Mouse (Mus musculus) kidney, postnatal 25 days (tissue): ENCODE results near the gene Ocel1.

Experiments
- DNase-seq, 2 experiments: peaks; one replicate each; pipeline ENCODE4 v3.0.0; 2021; ENCODE audit warnings: mixed read lengths in 2 of 2

Ocel1 gene

GRCm38 (mm10) chr8:71404011-71404410, 32.9 kb downstream of the Ocel1 start:
- DNase-seq, result no peak

GRCm38 (mm10) chr8:71404951-71405351, 33.9 kb downstream of the Ocel1 start:
- peak; percentile 39 to 76 for DNase-seq

GRCm38 (mm10) chr8:71405401-71406098, 34.5 kb downstream of the Ocel1 start, which contains the start of gene Ankle1:
TSS of gene Ankle1 (plus strand) at chr8:71406010.
- peak; percentile 94 to 97 for DNase-seq

GRCm38 (mm10) chr8:71406099-71407015, 35.3 kb downstream of the Ocel1 start:
- peak; percentile 84 to 85 for DNase-seq

- DNase-seq, result no peak
Measured at GRCm38 (mm10) chr8:71407441-71407840, 36.3 kb downstream of the Ocel1 start.

- no peak for DNase-seq
Measured at GRCm38 (mm10) chr8:71408231-71408630, 37.1 kb downstream of the Ocel1 start.

- no peak for DNase-seq
Measured at GRCm38 (mm10) chr8:71411535-71412273, 40.6 kb downstream of the Ocel1 start.

GRCm38 (mm10) chr8:71422121-71422520, 51.0 kb downstream of the Ocel1 start:
- DNase-seq, result no peak
